Mouse (Mus musculus) common myeloid progenitor, adult 5-6 weeks (primary cell): Measurements from ENCODE around the gene Tnip2. TPM values are rescaled to one million over a fixed set of nuclear protein-coding genes. Genes with fewer than 3 reads are reported as not detected.

Experiments used
- ATAC-seq: replicated peaks from 2 replicates; pipeline ENCODE4 v1.8.0; 2016; ENCODE audit warnings: low read depth, mild to moderate bottlenecking, moderate TSS enrichment, inconsistent platforms; ENCODE audit not compliant: poor library complexity, severe bottlenecking
- total RNA-seq: library from RNA; stranded (forward); fragments of 200-1000, 187-1606 nt; gene quantifications from 2 replicates; pipeline ENCODE4 v1.2.3, GENCODE M21; 2017

The Tnip2 gene
- total RNA-seq, 1 experiment from 2014 or later: 20.0 TPM

GRCm38 (mm10) chr5:34525663-34526476 is 12.1 kb upstream of the Tnip2 start, which contains the start of gene Sh3bp2:
Sh3bp2 (plus strand) TSS chr5:34525838.
- ATAC-seq: peak; percentile 90

GRCm38 (mm10) chr5:34524511-34524910 is 10.7 kb upstream of the Tnip2 start:
- no peak for ATAC-seq

GRCm38 (mm10) chr5:34523958-34524485 is 10.2 kb upstream of the Tnip2 start:
- ATAC-seq: no peak

- ATAC-seq: no peak
Observed at GRCm38 (mm10) chr5:34521337-34521736, 7.5 kb upstream of the Tnip2 start.

GRCm38 (mm10) chr5:34520458-34521209 is 6.8 kb upstream of the Tnip2 start:
- ATAC-seq: peak; percentile 40

GRCm38 (mm10) chr5:34519389-34519910 is 5.7 kb upstream of the Tnip2 start:
- ATAC-seq: 0 out of 2 replicates have a peak, but pooled peaks have one; percentile 18

- peak; percentile 49 for ATAC-seq
Observed at GRCm38 (mm10) chr5:34517913-34518312, 4.1 kb upstream of the Tnip2 start.

- no peak for ATAC-seq
Observed at GRCm38 (mm10) chr5:34515096-34515495, 1.3 kb upstream of the Tnip2 start.

- ATAC-seq: peak; percentile 50
Observed at GRCm38 (mm10) chr5:34514218-34514566, 401 bp upstream of the Tnip2 start.

GRCm38 (mm10) chr5:34512486-34512885 is 1.3 kb downstream of the Tnip2 start:
- ATAC-seq: no peak

GRCm38 (mm10) chr5:34502821-34503220 is 11.0 kb downstream of the Tnip2 start:
- ATAC-seq: no peak

- ATAC-seq: no peak
Observed at GRCm38 (mm10) chr5:34502411-34502810, 11.4 kb downstream of the Tnip2 start.

- ATAC-seq: no peak
Observed at GRCm38 (mm10) chr5:34501588-34501987, 12.2 kb downstream of the Tnip2 start.

GRCm38 (mm10) chr5:34500886-34501285 is 12.9 kb downstream of the Tnip2 start:
- ATAC-seq: no peak

- ATAC-seq: no peak
Observed at GRCm38 (mm10) chr5:34496745-34497144, 17.0 kb downstream of the Tnip2 start.

- ATAC-seq: 0 out of 2 replicates have a peak, but pooled peaks have one; percentile 25
Observed at GRCm38 (mm10) chr5:34489418-34489787, 24.4 kb downstream of the Tnip2 start.

GRCm38 (mm10) chr5:34488741-34489417 is 24.9 kb downstream of the Tnip2 start:
- ATAC-seq: no peak

GRCm38 (mm10) chr5:34487320-34488090 is 26.3 kb downstream of the Tnip2 start:
- ATAC-seq: no peak

- ATAC-seq: no peak
Observed at GRCm38 (mm10) chr5:34485731-34486130, 28.1 kb downstream of the Tnip2 start.
